Mouse (Mus musculus) MEL (cell line): ENCODE measurements around the gene Ifna15. TPM values are rescaled to one million over a fixed set of nuclear protein-coding genes. Genes with fewer than 3 reads are reported as not detected.

Experiments
- DNase-seq: peaks from one replicate; pipeline ENCODE4 v3.0.0; 2011; ENCODE audit warnings: low read depth, low spot score
- H3K27ac ChIP-seq: 2 replicates; pipeline ENCODE4 v1.5.1; 2012; ENCODE audit warnings: low read depth, mild to moderate bottlenecking, control low read depth, low read length, moderate library complexity; ENCODE audit not compliant: control insufficient read depth
- H3K27me3 ChIP-seq, 2 experiments: fragments of 150-350 bp in 1 of 2; sonication (generic) in 1 of 2; 2 replicates each; pipeline ENCODE4 v1.6.1; 2012; ENCODE audit warnings: low read length in 2 of 2, mild to moderate bottlenecking in 2 of 2, improper control_type of control experiment in 1 of 2, moderate library complexity in 1 of 2; ENCODE audit not compliant: insufficient read depth in 2 of 2, control insufficient read depth in 1 of 2
- H3K36me3 ChIP-seq, 2 experiments: 2 replicates each; pipeline ENCODE4 v1.6.1; 2012 to 2014; ENCODE audit warnings: low read length in 2 of 2, improper control_type of control experiment in 1 of 2, inconsistent platforms in 1 of 2, mild to moderate bottlenecking in 1 of 2; ENCODE audit not compliant: insufficient read depth in 2 of 2, control insufficient read depth in 1 of 2
- H3K4me1 ChIP-seq, 2 experiments: fragments of 150-350 bp in 1 of 2; sonication (generic) in 1 of 2; 2 replicates each; pipeline ENCODE4 v1.6.1; 2012; ENCODE audit warnings: low read length in 2 of 2, improper control_type of control experiment in 1 of 2, mild to moderate bottlenecking in 1 of 2; ENCODE audit not compliant: insufficient read depth in 2 of 2, control insufficient read depth in 1 of 2
- H3K4me3 ChIP-seq, 2 experiments: fragments of 150-350 bp in 1 of 2; sonication (generic) in 1 of 2; 2 replicates each; pipeline ENCODE4 v1.5.1; 2012; ENCODE audit warnings: low read depth in 2 of 2, low read length in 2 of 2, mild to moderate bottlenecking in 2 of 2, moderate library complexity in 2 of 2, control low read depth in 1 of 2, improper control_type of control experiment in 1 of 2; ENCODE audit not compliant: control insufficient read depth in 1 of 2, insufficient read depth in 1 of 2
- H3K79me2 ChIP-seq: 2 replicates; pipeline ENCODE4 v1.6.1; 2012; ENCODE audit warnings: mild to moderate bottlenecking, low read length, moderate library complexity; ENCODE audit not compliant: control insufficient read depth, poor library complexity, insufficient read depth
- H3K9ac ChIP-seq: 2 replicates; pipeline ENCODE4 v1.6.1; 2012; ENCODE audit warnings: low read depth, mild to moderate bottlenecking, control low read depth, low read length, moderate library complexity; ENCODE audit not compliant: control insufficient read depth, poor library complexity, severe bottlenecking
- H3K9me3 ChIP-seq: fragments of 150-350 bp; sonication (generic); replicated peaks from 2 replicates; pipeline ENCODE4 v1.6.1; 2012; ENCODE audit warnings: mild to moderate bottlenecking, low read length, improper control_type of control experiment, moderate library complexity; ENCODE audit not compliant: insufficient read depth
- CHD1 ChIP-seq: IDR thresholded peaks from 2 replicates; pipeline ENCODE4 v1.6.1; 2012; ENCODE audit warnings: low read depth, mild to moderate bottlenecking, inconsistent platforms, low read length, improper control_type of control experiment
- CHD2 ChIP-seq: IDR thresholded peaks from 2 replicates; pipeline ENCODE4 v1.6.1; 2011; ENCODE audit warnings: low read length, improper control_type of control experiment
- E2F4 ChIP-seq: IDR thresholded peaks from 2 replicates; pipeline ENCODE4 v1.6.1; 2011; ENCODE audit warnings: low read depth, low read length, improper control_type of control experiment, borderline replicate concordance
- EP300 ChIP-seq, 2 experiments: IDR thresholded peaks; 2 replicates each; pipeline ENCODE4 v1.6.1; 2011; ENCODE audit warnings: improper control_type of control experiment in 2 of 2, low read length in 2 of 2, low read depth in 1 of 2, mild to moderate bottlenecking in 1 of 2
- ETS1 ChIP-seq: IDR thresholded peaks from 2 replicates; pipeline ENCODE4 v1.6.1; 2012; ENCODE audit warnings: low read depth, mild to moderate bottlenecking, inconsistent platforms, low read length, improper control_type of control experiment, moderate library complexity
- HCFC1 ChIP-seq: IDR thresholded peaks from 2 replicates; pipeline ENCODE4 v1.6.1; 2012; ENCODE audit warnings: low read depth, mild to moderate bottlenecking, inconsistent platforms, low read length, improper control_type of control experiment, moderate library complexity
- KAT2A ChIP-seq: conservative IDR thresholded peaks from 2 replicates; pipeline ENCODE4 v1.6.1; 2012; ENCODE audit warnings: low read depth, low read length, improper control_type of control experiment, inconsistent platforms
- MAX ChIP-seq: IDR thresholded peaks from 2 replicates; pipeline ENCODE4 v1.6.1; 2011; ENCODE audit warnings: low read length, improper control_type of control experiment
- MXI1 ChIP-seq: IDR thresholded peaks from 2 replicates; pipeline ENCODE4 v1.6.1; 2011; ENCODE audit warnings: mild to moderate bottlenecking, low read depth, low read length, improper control_type of control experiment
- MYB ChIP-seq: IDR thresholded peaks from 2 replicates; pipeline ENCODE4 v1.6.1; 2011; ENCODE audit warnings: mild to moderate bottlenecking, low read depth, low read length, improper control_type of control experiment
- NRF1 ChIP-seq: IDR thresholded peaks from 2 replicates; pipeline ENCODE4 v1.6.1; 2014; ENCODE audit warnings: low read depth, mild to moderate bottlenecking, inconsistent platforms, low read length, improper control_type of control experiment, moderate library complexity; ENCODE audit not compliant: poor library complexity, insufficient read depth, severe bottlenecking
- POLR2AphosphoS5 ChIP-seq: IDR thresholded peaks from 2 replicates; pipeline ENCODE4 v1.6.1; 2012; ENCODE audit warnings: low read depth, borderline replicate concordance, mild to moderate bottlenecking, inconsistent platforms, low read length, moderate library complexity, mixed read lengths
- RCOR1 ChIP-seq: IDR thresholded peaks from 2 replicates; pipeline ENCODE4 v1.6.1; 2012; ENCODE audit warnings: low read depth, mild to moderate bottlenecking, inconsistent platforms, low read length, improper control_type of control experiment
- TAL1 ChIP-seq: IDR thresholded peaks from 2 replicates; pipeline ENCODE4 v1.6.1; 2012; ENCODE audit warnings: mild to moderate bottlenecking, inconsistent platforms, low read length, moderate library complexity, mixed read lengths
- TCF12 ChIP-seq: IDR thresholded peaks from 2 replicates; pipeline ENCODE4 v1.6.1; 2014; ENCODE audit warnings: low read depth, mild to moderate bottlenecking, inconsistent platforms, low read length, improper control_type of control experiment, moderate library complexity
- UBTF ChIP-seq: IDR thresholded peaks from 2 replicates; pipeline ENCODE4 v1.6.1; 2012; ENCODE audit warnings: low read depth, mild to moderate bottlenecking, inconsistent platforms, low read length, improper control_type of control experiment, moderate library complexity, borderline replicate concordance; ENCODE audit not compliant: insufficient read depth
- ZC3H11A ChIP-seq: IDR thresholded peaks from 2 replicates; pipeline ENCODE4 v1.6.1; 2012; ENCODE audit warnings: low read depth, mild to moderate bottlenecking, inconsistent platforms, low read length, improper control_type of control experiment
- ZKSCAN1 ChIP-seq: IDR thresholded peaks from 2 replicates; pipeline ENCODE4 v1.6.1; 2012; ENCODE audit warnings: low read depth, mild to moderate bottlenecking, inconsistent platforms, low read length, improper control_type of control experiment, moderate library complexity
- ZMIZ1 ChIP-seq: IDR thresholded peaks from 2 replicates; pipeline ENCODE4 v1.6.1; 2012; ENCODE audit warnings: low read depth, mild to moderate bottlenecking, inconsistent platforms, low read length, improper control_type of control experiment, moderate library complexity
- ZNF384 ChIP-seq: IDR thresholded peaks from 2 replicates; pipeline ENCODE4 v1.6.1; 2012; ENCODE audit warnings: low read depth, mild to moderate bottlenecking, inconsistent platforms, low read length, improper control_type of control experiment
- polyA plus RNA-seq, 2 experiments: library from polyadenylated mRNA; stranded (reverse) in 1 of 2; unstranded in 1 of 2; fragments of >175 nt in 1 of 2; fragments of >200 nt in 1 of 2; gene quantifications; 2 replicates each; pipeline versions ENCODE4 v1.2.1 to v1.2.4; 2012; ENCODE audit warnings: low replicate concordance in 2 of 2, low read depth in 1 of 2; ENCODE audit not compliant: insufficient read length in 2 of 2, insufficient read depth in 1 of 2, missing spikeins in 1 of 2
- total RNA-seq: library from RNA; depleted of rRNA; stranded (reverse); fragments of 300-350 nt; gene quantifications from 2 replicates; pipeline ENCODE4 v1.2.3, GENCODE M21; 2012

Gene Ifna15
- total and polyA plus RNA-seq, 3 experiments, result not detected

DNA sequence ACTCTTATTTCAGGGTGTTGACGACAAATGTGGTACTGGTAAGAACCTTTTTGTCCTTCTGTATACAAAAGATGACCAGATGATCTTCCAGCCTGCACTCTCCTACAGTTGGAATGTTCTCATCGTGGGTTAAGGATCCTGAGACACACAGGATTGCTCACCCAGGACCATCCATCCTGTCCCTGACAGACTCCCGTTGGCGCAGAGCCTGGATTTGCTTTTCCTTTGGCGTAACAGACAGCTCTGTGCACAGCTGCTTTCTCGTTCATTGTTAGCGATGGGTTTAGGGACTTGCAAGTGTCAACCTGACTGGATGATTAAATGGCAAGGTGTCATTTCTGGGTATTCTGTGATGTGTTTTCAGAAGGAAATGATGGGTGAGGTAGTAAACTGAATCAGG lies 21.4 kb downstream of the Ifna15 start:
- Histone ChIP-seq H3K9me3 (no peaks in the 10 kb centered on the region), H3K79me2 (no peaks in the 10 kb centered on the region), H3K27ac (no peak overlapping the region), H3K36me3 (no peaks in the 10 kb centered on the region), H3K4me3 (no peak overlapping the region), H3K27me3 (no peaks in the 10 kb centered on the region; a peak in 1 of 4 replicates), H3K9ac (no peak overlapping the region), H3K4me1 (no peaks in the 10 kb centered on the region)
- no peak for DNase-seq
- TF ChIP-seq UBTF (no peak), ZC3H11A (no peak), TCF12 (no peak), CHD1 (no peak), HCFC1 (no peak), E2F4 (no peak), ETS1 (no peak), CHD2 (no peak), MXI1 (no peak), EP300 (IDR thresholded peaks at IDR 0.05; ENCODE audit: low read depth in 1 of 2, low read length in 2 of 2) (no peak), NRF1 (no peak), ZKSCAN1 (no peak), ZMIZ1 (no peak), MYB (no peak), TAL1 (no peak), KAT2A (no peak), MAX (no peak), RCOR1 (no peak), ZNF384 (no peak)

DNA sequence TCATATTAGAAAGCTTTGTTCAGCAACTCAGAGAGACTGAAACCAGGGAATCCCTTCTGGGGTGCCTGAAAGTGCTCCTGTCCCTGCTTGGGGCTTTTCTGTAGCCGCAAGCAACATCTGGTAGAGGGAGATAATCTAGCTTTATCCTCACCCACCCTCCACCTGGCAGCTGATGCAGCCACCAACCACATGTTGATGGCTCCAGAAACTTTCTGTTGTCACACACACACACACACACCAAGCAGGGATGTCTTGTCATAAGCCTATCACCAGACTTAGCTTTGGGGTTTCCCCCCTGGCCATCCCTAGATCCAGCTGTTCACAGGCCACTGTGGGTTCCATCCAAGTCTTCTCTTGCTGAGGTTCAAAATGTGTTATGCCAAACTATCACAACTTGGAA lies 22.3 kb downstream of the Ifna15 start:
- no peak overlapping the region for H3K27ac ChIP-seq
- no peak overlapping the region for H3K4me3 ChIP-seq
- H3K9ac ChIP-seq, result no peak overlapping the region

More for the DNA sequence above, 22.3 kb downstream of the Ifna15 start:
- Histone ChIP-seq H3K79me2 (no peaks in the 10 kb centered on the region), H3K27me3 (no peaks in the 10 kb centered on the region; a peak in 1 of 4 replicates), H3K9me3 (no peaks in the 10 kb centered on the region), H3K4me1 (no peaks in the 10 kb centered on the region), H3K36me3 (no peaks in the 10 kb centered on the region)
- no peak for TF ChIP-seq POLR2AphosphoS5
- no peak for TF ChIP-seq NRF1
- TF ChIP-seq TAL1, result peak; percentile 45
- TF ChIP-seq TCF12, result 0 out of 2 replicates have a peak, but pooled peaks have one; percentile 34
- DNase-seq, result peak; percentile 22
